ENCODE assay signal across 8 mouse cellular contexts in the genomic region with DNA sequence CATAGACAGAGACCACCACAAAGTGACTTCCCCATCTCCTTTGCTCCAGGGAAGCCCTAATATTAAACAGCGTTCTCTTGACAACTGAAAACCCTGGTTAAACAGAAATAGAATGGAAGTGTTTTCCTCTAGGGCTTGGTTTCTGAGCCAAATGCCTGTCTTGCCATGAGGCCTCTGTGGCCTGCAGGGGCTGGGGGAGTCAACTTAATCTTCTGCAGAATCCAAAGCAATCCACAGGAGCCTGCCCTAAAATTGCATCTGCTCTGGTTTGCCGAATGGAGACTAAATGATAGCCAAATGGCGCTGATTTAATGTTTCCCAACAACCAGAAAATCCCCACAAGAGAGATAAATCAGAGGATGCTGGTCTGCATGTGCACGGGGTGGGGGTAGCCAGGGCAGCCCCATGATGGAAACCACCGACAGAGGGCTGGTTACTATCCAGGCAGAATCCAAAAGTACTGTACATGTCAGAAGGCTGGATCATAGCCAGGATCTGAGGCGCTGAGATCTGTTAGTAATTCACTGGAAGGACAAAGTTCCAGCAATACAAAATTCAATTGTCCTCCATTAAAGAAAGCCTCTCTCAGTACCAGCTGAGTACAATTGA.
A peak's percentile ranks its signal among the peaks of the same experiment; 100 is the strongest.
DNase-seq lines count a peak whose midpoint lies in the region; ATAC-seq lines count a peak whose summit lies in the region.

No protein-coding gene starts in this region.

- no peaks in the 10 kb centered on the region for H3K27me3 ChIP-seq in forebrain, embryonic 13.5 days
- no peaks in the 10 kb centered on the region for H3K27me3 ChIP-seq in forebrain, embryonic 10.5 days (ENCODE audit: poor library complexity, severe bottlenecking)
- H3K27me3 ChIP-seq in hindbrain, embryonic 14.5 days (ENCODE audit: control insufficient read depth, insufficient read depth, low read length) = no peaks in the 10 kb centered on the region
- no peaks in the 10 kb centered on the region; the same call in 1 of the 2 replicates for H3K27me3 ChIP-seq in limb, embryonic 12.5 days

- no peak overlapping the region for H3K4me2 ChIP-seq in forebrain, embryonic 13.5 days
- no peak overlapping the region for H3K4me2 ChIP-seq in hindbrain, embryonic 14.5 days (replicated peaks)
- H3K4me2 ChIP-seq in limb, embryonic 12.5 days = no peak overlapping the region

- peaks cover 52% of the 10 kb centered on the region for H3K4me1 ChIP-seq in forebrain, embryonic 13.5 days
- peaks cover 9% of the 10 kb centered on the region for H3K4me1 ChIP-seq in forebrain, embryonic 10.5 days
- H3K4me1 ChIP-seq in hindbrain, embryonic 14.5 days (replicated peaks; ENCODE audit: control insufficient read depth, insufficient read depth, low read length) = peaks cover 32% of the 10 kb centered on the region
- H3K4me1 ChIP-seq in limb, embryonic 12.5 days (replicated peaks) = peaks cover 22% of the 10 kb centered on the region

- peak; percentile 39; the same call in 1 of the 2 replicates for ATAC-seq in forebrain, embryonic 13.5 days
- ATAC-seq in hindbrain, embryonic 14.5 days (ENCODE audit: low FRiP score) = peak; percentile 55; the same call in 1 of the 2 replicates
- peak; percentile 89; the same call in 1 of the 2 replicates for ATAC-seq in limb, embryonic 12.5 days (ENCODE audit: insufficient number of reproducible peaks, insufficient read depth, low FRiP score, low TSS enrichment, low read depth)
- no peak for ATAC-seq in CD4-positive, CD25-positive, alpha-beta regulatory T cell, adult 4 months
- no peak for ATAC-seq in megakaryocyte-erythroid progenitor cell, adult 5-6 weeks (replicated peaks; ENCODE audit: low FRiP score, low TSS enrichment, poor library complexity, severe bottlenecking)

- H3K36me3 ChIP-seq in forebrain, embryonic 13.5 days (ENCODE audit: poor library complexity, severe bottlenecking) = peaks cover 30% of the 10 kb centered on the region
- H3K36me3 ChIP-seq in forebrain, embryonic 10.5 days (replicated peaks) = peaks cover 53% of the 10 kb centered on the region
- peaks cover 13% of the 10 kb centered on the region; the same call in 1 of the 2 replicates for H3K36me3 ChIP-seq in hindbrain, embryonic 14.5 days (replicated peaks; ENCODE audit: control insufficient read depth, insufficient read depth)
- peaks cover 54% of the 10 kb centered on the region for H3K36me3 ChIP-seq in limb, embryonic 12.5 days

- no peaks in the 10 kb centered on the region for H3K9me3 ChIP-seq in forebrain, embryonic 13.5 days (replicated peaks)
- H3K9me3 ChIP-seq in forebrain, embryonic 10.5 days = no peaks in the 10 kb centered on the region
- no peaks in the 10 kb centered on the region for H3K9me3 ChIP-seq in hindbrain, embryonic 14.5 days (ENCODE audit: control insufficient read depth, low read length)
- no peaks in the 10 kb centered on the region for H3K9me3 ChIP-seq in limb, embryonic 12.5 days

- H3K9ac ChIP-seq in forebrain, embryonic 13.5 days = no peak overlapping the region
- 0 out of 2 replicates have a peak overlapping the region, but pooled peaks have one; percentile 6 for H3K9ac ChIP-seq in hindbrain, embryonic 14.5 days
- H3K9ac ChIP-seq in limb, embryonic 12.5 days (replicated peaks) = no peak overlapping the region

- no peak overlapping the region for H3K4me3 ChIP-seq in forebrain, embryonic 13.5 days
- no peak overlapping the region for H3K4me3 ChIP-seq in forebrain, embryonic 10.5 days
- H3K4me3 ChIP-seq in hindbrain, embryonic 14.5 days (replicated peaks; ENCODE audit: low read length) = no peak overlapping the region
- no peak overlapping the region for H3K4me3 ChIP-seq in limb, embryonic 12.5 days (replicated peaks)

- peak overlapping the region; percentile 82 for H3K27ac ChIP-seq in forebrain, embryonic 13.5 days
- H3K27ac ChIP-seq in forebrain, embryonic 10.5 days = no peak overlapping the region
- peak overlapping the region; percentile 61 for H3K27ac ChIP-seq in hindbrain, embryonic 14.5 days
- peak overlapping the region; percentile 62 for H3K27ac ChIP-seq in limb, embryonic 12.5 days

- DNase-seq in forebrain, embryonic 10.5 days (ENCODE audit: extremely low spot score, low spot score) = no peak
- peak; percentile 27 for DNase-seq in testis, postnatal 14 days (ENCODE audit: low spot score)
- DNase-seq in testis, postnatal 10 days (ENCODE audit: low spot score) = no peak
- DNase-seq in hindbrain, embryonic 14.5 days (ENCODE audit: low spot score) = peak; percentile 66

- 49% methylated on average over 6 of the region's 6 CpGs for WGBS in forebrain, embryonic 13.5 days
- WGBS in forebrain, embryonic 10.5 days = 84% methylated on average over 6 of the region's 6 CpGs
- WGBS in hindbrain, embryonic 14.5 days = 41% methylated on average over 6 of the region's 6 CpGs
- WGBS in limb, embryonic 12.5 days = 42% methylated on average over 6 of the region's 6 CpGs

Comparison
In these comparisons a context has a peak if more than half of its experiments do, and no peak if none do; other contexts are left out.
1. DNase-seq: peak in testis, postnatal 14 days (single experiment) and hindbrain, embryonic 14.5 days (single experiment); none in forebrain, embryonic 10.5 days (single experiment) and testis, postnatal 10 days (single experiment).
2. ATAC-seq: peak in forebrain, embryonic 13.5 days (single experiment), hindbrain, embryonic 14.5 days (single experiment) and limb, embryonic 12.5 days (single experiment); none in CD4-positive, CD25-positive, alpha-beta regulatory T cell, adult 4 months (single experiment) and megakaryocyte-erythroid progenitor cell, adult 5-6 weeks (single experiment).